In the genomic region with DNA sequence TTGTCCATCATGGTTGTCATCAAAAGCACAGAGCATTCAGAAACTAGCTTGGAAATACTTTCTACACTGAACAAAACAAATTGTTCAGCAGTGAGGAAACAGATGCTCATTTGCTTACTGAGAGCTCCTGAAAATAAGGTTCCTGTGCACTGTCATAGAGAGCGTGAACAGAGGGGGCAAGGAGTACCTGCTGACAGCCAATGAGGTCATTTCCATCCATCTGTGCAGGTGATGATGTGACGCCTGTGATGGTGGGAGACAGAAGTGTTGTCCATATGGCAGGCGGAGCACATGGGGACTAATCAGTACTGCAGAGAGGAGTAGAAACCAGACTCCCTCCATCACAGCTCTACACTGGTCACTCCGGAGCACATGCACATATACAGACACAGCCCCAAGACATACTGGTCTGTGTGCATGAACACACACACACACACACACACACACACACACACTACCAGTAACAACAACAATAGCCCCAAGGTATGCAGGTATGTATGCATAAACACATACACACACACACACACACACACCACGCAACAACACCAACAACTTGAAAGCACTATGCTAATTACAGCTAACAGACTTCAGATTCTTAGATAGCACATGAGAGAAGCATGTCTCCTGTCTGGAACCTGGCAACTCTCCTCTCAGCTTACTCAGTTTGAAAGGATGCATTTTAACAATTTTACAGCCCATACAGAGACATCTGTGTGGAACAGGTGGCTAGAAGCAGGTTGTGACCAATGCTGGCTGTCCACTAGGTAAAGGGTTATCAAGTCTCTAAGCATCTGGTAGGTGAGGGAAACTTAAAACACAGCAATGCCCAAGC, we compare ENCODE assay signal across 14 mouse cellular contexts.
DNase-seq lines count a peak whose midpoint lies in the region; ATAC-seq lines count a peak whose summit lies in the region.
"Had no signal": no experiment of that assay in that cellular context is flagged by ENCODE, and none has a peak within 500 bp of the region (broad histone marks: within the 10 kb centered on the region; RNA-seq: fewer than 3 reads in every experiment).

No protein-coding gene starts in this region.

- no peak overlapping the region for H3K4me3 ChIP-seq in forebrain, embryonic 12.5 days (replicated peaks)
- no peak overlapping the region for H3K4me3 ChIP-seq in forebrain, embryonic 10.5 days
- no peak overlapping the region for H3K4me3 ChIP-seq in midbrain, embryonic 13.5 days (replicated peaks)
- H3K4me3 ChIP-seq in midbrain, embryonic 14.5 days (replicated peaks; ENCODE audit: low read depth, low read length): no peak overlapping the region
- no peak overlapping the region for H3K4me3 ChIP-seq in hindbrain, embryonic 16.5 days (ENCODE audit: low read length)
- H3K4me3 ChIP-seq: embryonic facial prominence, embryonic 15.5 days; liver, embryonic 12.5 days; megakaryocyte, embryonic 14.5 days had no signal

- no peak overlapping the region for H3K27ac ChIP-seq in forebrain, embryonic 12.5 days
- no peak overlapping the region for H3K27ac ChIP-seq in forebrain, embryonic 10.5 days
- H3K27ac ChIP-seq in midbrain, embryonic 13.5 days: no peak overlapping the region
- no peak overlapping the region for H3K27ac ChIP-seq in midbrain, embryonic 14.5 days (replicated peaks; ENCODE audit: low read depth, low read length)
- H3K27ac ChIP-seq in hindbrain, embryonic 16.5 days (ENCODE audit: low read depth, low read length): no peak overlapping the region
- H3K27ac ChIP-seq: embryonic facial prominence, embryonic 15.5 days; liver, embryonic 12.5 days had no signal

- 80% methylated on average over 5 of the region's 5 CpGs for WGBS in forebrain, embryonic 12.5 days
- 87% methylated on average over 5 of the region's 5 CpGs for WGBS in forebrain, embryonic 10.5 days
- 87% methylated on average over 5 of the region's 5 CpGs for WGBS in midbrain, embryonic 13.5 days
- WGBS in midbrain, embryonic 14.5 days: 91% methylated on average over 5 of the region's 5 CpGs
- 74% methylated on average over 5 of the region's 5 CpGs for WGBS in hindbrain, embryonic 16.5 days

- no peak for DNase-seq in forebrain, embryonic 10.5 days (ENCODE audit: extremely low spot score, low spot score)
- no peak for DNase-seq in midbrain, embryonic 14.5 days
- peak; percentile 23 for DNase-seq in cerebellum, adult 9-11 months
- no peak for DNase-seq in thymus, postnatal 10 days (ENCODE audit: low spot score in 2 of 2)
- DNase-seq: B cell, adult 2 months; gastrocnemius, postnatal 10 days; heart, postnatal 10 days; thymus, postnatal 4 days had no signal

- no peak overlapping the region for H3K4me2 ChIP-seq in forebrain, embryonic 12.5 days
- no peak overlapping the region for H3K4me2 ChIP-seq in midbrain, embryonic 13.5 days (replicated peaks)
- H3K4me2 ChIP-seq in midbrain, embryonic 14.5 days (ENCODE audit: low read length): no peak overlapping the region
- no peak overlapping the region for H3K4me2 ChIP-seq in hindbrain, embryonic 16.5 days (ENCODE audit: low read length)
- H3K4me2 ChIP-seq: embryonic facial prominence, embryonic 15.5 days; liver, embryonic 12.5 days had no signal

- H3K27me3 ChIP-seq in forebrain, embryonic 12.5 days: no peaks in the 10 kb centered on the region
- H3K27me3 ChIP-seq in forebrain, embryonic 10.5 days (ENCODE audit: poor library complexity, severe bottlenecking): no peaks in the 10 kb centered on the region
- no peaks in the 10 kb centered on the region for H3K27me3 ChIP-seq in midbrain, embryonic 13.5 days
- no peaks in the 10 kb centered on the region for H3K27me3 ChIP-seq in midbrain, embryonic 14.5 days (ENCODE audit: control insufficient read depth, insufficient read depth, low read length)
- no peaks in the 10 kb centered on the region for H3K27me3 ChIP-seq in hindbrain, embryonic 16.5 days (replicated peaks; ENCODE audit: control insufficient read depth, insufficient read depth, low read length)
- H3K27me3 ChIP-seq: embryonic facial prominence, embryonic 15.5 days; liver, embryonic 12.5 days; megakaryocyte, embryonic 14.5 days had no signal

- ATAC-seq in forebrain, embryonic 12.5 days (ENCODE audit: low FRiP score): peak; percentile 58; the same call in 1 of the 2 replicates
- peak; percentile 62; the same call in 1 of the 2 replicates for ATAC-seq in midbrain, embryonic 13.5 days
- ATAC-seq in midbrain, embryonic 14.5 days (ENCODE audit: low FRiP score, low TSS enrichment): no peak
- peak; percentile 90 for ATAC-seq in hindbrain, embryonic 16.5 days
- ATAC-seq: liver, embryonic 12.5 days had no signal

- no peaks in the 10 kb centered on the region for H3K4me1 ChIP-seq in forebrain, embryonic 12.5 days
- no peaks in the 10 kb centered on the region for H3K4me1 ChIP-seq in forebrain, embryonic 10.5 days
- H3K4me1 ChIP-seq in midbrain, embryonic 13.5 days (replicated peaks): no peaks in the 10 kb centered on the region
- H3K4me1 ChIP-seq in midbrain, embryonic 14.5 days (ENCODE audit: control insufficient read depth, insufficient read depth, low read length): no peaks in the 10 kb centered on the region
- no peaks in the 10 kb centered on the region; the same call in 1 of the 2 replicates for H3K4me1 ChIP-seq in hindbrain, embryonic 16.5 days (ENCODE audit: control insufficient read depth, insufficient read depth, low read depth, low read length)
- H3K4me1 ChIP-seq: embryonic facial prominence, embryonic 15.5 days; liver, embryonic 12.5 days; megakaryocyte, embryonic 14.5 days had no signal

- H3K9ac ChIP-seq in forebrain, embryonic 12.5 days: no peak overlapping the region
- H3K9ac ChIP-seq in midbrain, embryonic 13.5 days (replicated peaks): no peak overlapping the region
- H3K9ac ChIP-seq in midbrain, embryonic 14.5 days (replicated peaks; ENCODE audit: low read length): no peak overlapping the region
- no peak overlapping the region for H3K9ac ChIP-seq in hindbrain, embryonic 16.5 days (ENCODE audit: low read depth, low read length)
- H3K9ac ChIP-seq: embryonic facial prominence, embryonic 15.5 days; liver, embryonic 12.5 days had no signal

- H3K9me3 ChIP-seq in forebrain, embryonic 12.5 days: no peaks in the 10 kb centered on the region
- no peaks in the 10 kb centered on the region for H3K9me3 ChIP-seq in forebrain, embryonic 10.5 days
- H3K9me3 ChIP-seq in midbrain, embryonic 13.5 days: no peaks in the 10 kb centered on the region
- no peaks in the 10 kb centered on the region for H3K9me3 ChIP-seq in midbrain, embryonic 14.5 days (ENCODE audit: control insufficient read depth, low read length)
- no peaks in the 10 kb centered on the region for H3K9me3 ChIP-seq in hindbrain, embryonic 16.5 days (ENCODE audit: control insufficient read depth, low read length)
- H3K9me3 ChIP-seq: embryonic facial prominence, embryonic 15.5 days; liver, embryonic 12.5 days had no signal

- H3K36me3 ChIP-seq in forebrain, embryonic 12.5 days (replicated peaks): no peaks in the 10 kb centered on the region
- no peaks in the 10 kb centered on the region for H3K36me3 ChIP-seq in forebrain, embryonic 10.5 days (replicated peaks)
- H3K36me3 ChIP-seq in midbrain, embryonic 13.5 days: no peaks in the 10 kb centered on the region
- no peaks in the 10 kb centered on the region for H3K36me3 ChIP-seq in midbrain, embryonic 14.5 days (ENCODE audit: control insufficient read depth, insufficient read depth, low read length)
- no peaks in the 10 kb centered on the region for H3K36me3 ChIP-seq in hindbrain, embryonic 16.5 days (ENCODE audit: control insufficient read depth, insufficient read depth, low read length)
- H3K36me3 ChIP-seq: embryonic facial prominence, embryonic 15.5 days; liver, embryonic 12.5 days had no signal
